Mouse (Mus musculus) heart, adult 8-10 months (tissue): ENCODE measurements at regions not wholly inside any gene's neighbourhood (a gene's known extent, or its start where the extent isn't known, plus 50 kb on each side); places are given as distances from the start of the nearest gene placed in this dataset.
"Not testable (repeated sequence)": the region's sequence is repeated elsewhere in the genome, so short reads cannot be mapped to it uniquely, and the experiment has no call there.

Source experiments
- DNase-seq: peaks from one replicate; pipeline ENCODE4 v3.0.0; 2022; ENCODE audit warnings: low spot score

- not testable (repeated sequence) for DNase-seq
Observed at GRCm38 (mm10) chr6:19855476-19855875, 989.4 kb downstream of the Ankrd7 start.

- no peak for DNase-seq
Observed at GRCm38 (mm10) chr6:19864101-19864500, 998.0 kb downstream of the Ankrd7 start.

- DNase-seq: no peak
Observed at GRCm38 (mm10) chr6:19869697-19870096, 1003.6 kb downstream of the Ankrd7 start.

- no peak for DNase-seq
Observed at GRCm38 (mm10) chr6:19911181-19911580, 1045.1 kb downstream of the Ankrd7 start.

- DNase-seq: not testable (repeated sequence)
Observed at GRCm38 (mm10) chr6:19941784-19942183, 1075.7 kb downstream of the Ankrd7 start.

- no peak for DNase-seq
Observed at GRCm38 (mm10) chr6:19944334-19944733, 1078.2 kb downstream of the Ankrd7 start.

GRCm38 (mm10) chr6:19945693-19946092 is 1079.6 kb downstream of the Ankrd7 start:
- DNase-seq: no peak

GRCm38 (mm10) chr6:19975898-19976297 is 1109.8 kb downstream of the Ankrd7 start:
- DNase-seq: no peak

GRCm38 (mm10) chr6:19991829-19992228 is 1125.7 kb downstream of the Ankrd7 start:
- DNase-seq: no peak

- no peak for DNase-seq
Observed at GRCm38 (mm10) chr6:20028466-20028865, 1162.3 kb downstream of the Ankrd7 start.

- DNase-seq: peak; percentile 50
Observed at GRCm38 (mm10) chr6:20037769-20038168, 1171.7 kb downstream of the Ankrd7 start.

- no peak for DNase-seq
Observed at GRCm38 (mm10) chr6:20078666-20079065, 1136.6 kb upstream of the Kcnd2 start.

- no peak for DNase-seq
Observed at GRCm38 (mm10) chr6:20092057-20092917, 1123.0 kb upstream of the Kcnd2 start.

- not testable (repeated sequence) for DNase-seq
Observed at GRCm38 (mm10) chr6:20133991-20134390, 1081.3 kb upstream of the Kcnd2 start.

- DNase-seq: no peak
Observed at GRCm38 (mm10) chr6:20137546-20137945, 1077.8 kb upstream of the Kcnd2 start.
